Mouse (Mus musculus) heart, embryonic 13.5 days (tissue): ENCODE measurements around the gene Vps8. TPM values are rescaled to one million over a fixed set of nuclear protein-coding genes. Genes with fewer than 3 reads are reported as not detected.

Source experiments
- ATAC-seq: fragments of 200-750 bp; cut with Nextera tagmentation; 2 replicates; pipeline ENCODE4 v1.8.0; 2017; ENCODE audit warnings: moderate TSS enrichment; ENCODE audit not compliant: insufficient number of reproducible peaks, low FRiP score, low TSS enrichment; ENCODE audit errors: extremely low read depth
- H3K27ac ChIP-seq: fragments of 300-500 bp; sonication (generic); replicated peaks from 2 replicates; pipeline ENCODE4 v1.5.1; 2015; ENCODE audit warnings: moderate library complexity, mild to moderate bottlenecking, inconsistent platforms
- H3K27me3 ChIP-seq: fragments of 300-500 bp; sonication (generic); replicated peaks from 2 replicates; pipeline ENCODE4 v1.6.1; 2015; ENCODE audit warnings: mild to moderate bottlenecking, inconsistent platforms
- H3K36me3 ChIP-seq: fragments of 300-500 bp; sonication (generic); 2 replicates; pipeline ENCODE4 v1.6.1; 2015; ENCODE audit warnings: mild to moderate bottlenecking, inconsistent platforms
- H3K4me1 ChIP-seq: fragments of 300-500 bp; sonication (generic); 2 replicates; pipeline ENCODE4 v1.6.1; 2015; ENCODE audit warnings: inconsistent platforms
- H3K4me2 ChIP-seq: fragments of 300-500 bp; sonication (generic); 2 replicates; pipeline ENCODE4 v1.6.1; 2015; ENCODE audit warnings: inconsistent platforms, mild to moderate bottlenecking, moderate library complexity
- H3K4me3 ChIP-seq: fragments of 300-500 bp; sonication (generic); 2 replicates; pipeline ENCODE4 v1.5.1; 2015; ENCODE audit warnings: moderate library complexity, mild to moderate bottlenecking, inconsistent platforms
- H3K9ac ChIP-seq: fragments of 300-500 bp; sonication (generic); 2 replicates; pipeline ENCODE4 v1.6.1; 2015; ENCODE audit warnings: inconsistent platforms, mild to moderate bottlenecking, moderate library complexity
- H3K9me3 ChIP-seq: fragments of 300-500 bp; sonication (generic); 2 replicates; pipeline ENCODE4 v1.6.1; 2016; ENCODE audit warnings: inconsistent platforms
- WGBS: fragments of 180-500 bp; shearing (Covaris S2); methylation state at CpG from one replicate; pipeline ENCODE4 v1.1.7; 2015; ENCODE audit warnings: mixed read lengths; 5-methylcytosine and 5-hydroxymethylcytosine counted together
- polyA plus RNA-seq: library from polyadenylated mRNA; unstranded; fragments of >200 nt; fragmentation: Nextera tagmentation; extraction: Ambion mirVana; gene quantifications from 2 replicates; pipeline ENCODE4 v1.2.1, GENCODE M21; 2015

Vps8 gene
- polyA plus RNA-seq, 1 experiment from 2014 or later: 18.9 TPM

DNA sequence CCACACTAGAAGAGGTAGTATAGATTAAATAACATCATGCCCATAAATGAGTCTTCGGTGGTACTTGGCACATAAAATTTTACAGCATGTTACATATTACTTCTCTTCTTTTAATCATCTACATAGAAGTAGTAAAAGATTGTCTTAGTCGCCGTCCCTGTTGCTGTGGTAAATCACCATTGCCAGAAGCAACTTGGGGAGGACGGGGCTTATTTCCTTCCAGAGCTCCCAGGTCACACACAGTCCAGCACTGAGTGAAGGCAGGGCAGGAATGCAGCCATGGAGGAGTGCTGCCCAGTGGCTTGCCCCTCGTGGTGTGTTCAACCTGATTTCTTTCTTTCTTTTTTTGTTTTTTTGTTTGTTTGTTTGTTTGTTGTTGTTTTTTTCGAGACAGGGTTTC lies 181.4 kb downstream of the Vps8 start:
- no peak overlapping the region for H3K9ac ChIP-seq
- H3K4me2 ChIP-seq: no peak overlapping the region
- peaks cover 36% of the 10 kb centered on the region for H3K4me1 ChIP-seq
- no peaks in the 10 kb centered on the region for H3K27me3 ChIP-seq
- H3K36me3 ChIP-seq: no peaks in the 10 kb centered on the region
- H3K9me3 ChIP-seq: no peaks in the 10 kb centered on the region
- H3K4me3 ChIP-seq: no peak overlapping the region
- H3K27ac ChIP-seq: no peak overlapping the region
- no peak for ATAC-seq
- 75% methylated on average over 6 of the region's 6 CpGs for WGBS

DNA sequence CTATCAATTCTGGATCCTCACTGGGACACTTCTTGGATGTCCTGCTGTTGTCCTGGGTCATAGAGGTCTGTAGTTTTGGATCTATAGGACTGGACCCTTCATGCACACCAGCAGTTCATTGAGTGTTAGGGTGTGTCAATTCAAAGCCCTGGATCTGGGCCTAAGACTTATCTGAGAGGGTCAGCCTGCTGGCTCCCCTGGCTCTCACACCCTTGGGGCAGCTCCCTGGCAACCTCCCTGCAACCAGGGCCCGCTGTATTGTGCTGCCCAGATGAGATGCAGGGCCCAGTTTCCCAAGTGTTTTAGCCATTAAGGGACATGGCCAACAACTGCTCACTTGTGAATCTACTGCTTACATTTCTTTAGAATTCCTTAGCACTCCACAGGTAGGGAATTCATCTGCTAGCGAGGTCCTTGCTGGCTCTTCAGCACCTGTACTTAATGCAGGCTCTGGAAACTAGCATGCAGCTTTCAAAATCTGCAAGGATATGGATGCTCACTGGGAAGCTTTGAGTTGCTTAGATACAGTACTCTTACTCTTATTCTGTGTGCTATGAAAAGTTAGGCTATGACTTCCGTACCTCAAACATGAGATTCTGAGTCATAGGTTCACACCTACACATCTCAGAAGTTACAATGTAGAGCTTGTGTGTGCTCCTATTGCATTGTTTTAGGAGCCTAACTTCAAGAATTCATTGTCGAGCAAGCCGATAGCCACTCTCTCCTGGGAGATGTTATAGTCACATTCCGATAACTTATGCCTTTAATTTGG lies 183.5 kb downstream of the Vps8 start:
- Histone ChIP-seq H3K36me3 (no peaks in the 10 kb centered on the region), H3K4me3 (no peak overlapping the region), H3K4me2 (no peak overlapping the region), H3K9ac (no peak overlapping the region), H3K27ac (no peak overlapping the region), H3K9me3 (no peaks in the 10 kb centered on the region), H3K4me1 (peaks cover 40% of the 10 kb centered on the region), H3K27me3 (no peaks in the 10 kb centered on the region)
- ATAC-seq: no peak
- 81% methylated on average over 6 of the region's 6 CpGs for WGBS

DNA sequence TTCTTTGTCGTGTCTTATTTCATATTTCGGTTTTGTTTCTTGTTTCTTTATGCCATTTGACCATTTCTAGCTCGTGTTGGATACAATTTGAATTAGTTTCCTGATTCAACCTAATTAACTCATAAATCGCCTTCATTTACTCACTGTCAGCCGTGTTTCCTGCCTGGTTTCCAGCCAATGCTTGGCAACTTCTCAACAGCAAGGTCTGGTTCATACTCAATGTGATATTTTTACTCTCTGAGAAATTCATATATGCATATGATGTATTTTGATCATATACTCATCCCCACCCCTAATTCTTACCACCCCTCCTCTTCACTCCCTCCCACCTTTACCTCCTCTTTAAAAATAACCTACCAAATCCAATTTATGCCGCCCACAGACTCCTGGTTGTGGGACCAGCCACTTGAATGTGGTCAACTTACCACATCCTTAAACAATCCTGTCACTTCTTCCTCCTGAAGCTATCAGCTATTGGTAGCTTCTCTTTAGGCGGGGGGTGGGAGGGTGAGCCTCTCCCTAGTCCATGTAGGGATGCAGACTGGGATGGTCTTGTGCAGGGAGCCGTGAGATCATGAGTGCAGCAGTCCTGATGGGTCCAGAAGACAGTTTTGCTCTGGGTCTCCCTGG lies 184.2 kb downstream of the Vps8 start:
- peaks cover 40% of the 10 kb centered on the region for H3K4me1 ChIP-seq
- WGBS: 73% methylated on average over 8 of the region's 8 CpGs
- H3K4me3 ChIP-seq: no peak overlapping the region
- no peak for ATAC-seq
- H3K9ac ChIP-seq: no peak overlapping the region
- H3K4me2 ChIP-seq: no peak overlapping the region
- no peaks in the 10 kb centered on the region for H3K27me3 ChIP-seq
- no peaks in the 10 kb centered on the region for H3K9me3 ChIP-seq
- no peaks in the 10 kb centered on the region for H3K36me3 ChIP-seq
- peak overlapping the region; percentile 89 for H3K27ac ChIP-seq

DNA sequence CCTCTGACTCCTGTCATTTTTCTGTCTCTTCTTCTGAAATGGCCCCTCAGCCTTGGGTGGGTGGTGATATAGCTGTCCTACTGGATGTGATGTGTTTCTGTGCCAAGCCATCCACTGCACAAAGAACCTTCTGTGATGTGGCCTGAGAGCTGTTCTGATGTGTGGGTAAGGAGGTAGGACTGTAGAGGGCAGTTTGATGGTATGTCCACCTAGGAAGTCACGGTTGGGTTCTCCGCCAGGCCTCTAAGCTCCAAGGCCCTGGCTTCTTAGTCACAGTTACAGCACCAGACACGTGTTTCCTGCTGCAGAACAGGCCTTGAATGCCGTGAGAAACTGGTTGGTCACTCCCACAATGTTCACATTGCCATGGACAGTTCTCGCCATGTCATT lies 184.7 kb downstream of the Vps8 start:
- Histone ChIP-seq H3K27me3 (no peaks in the 10 kb centered on the region), H3K27ac (peak overlapping the region; percentile 89), H3K4me1 (peaks cover 40% of the 10 kb centered on the region), H3K4me3 (no peak overlapping the region), H3K36me3 (no peaks in the 10 kb centered on the region), H3K9me3 (no peaks in the 10 kb centered on the region), H3K4me2 (no peak overlapping the region), H3K9ac (no peak overlapping the region)
- WGBS: 61% methylated on average over 5 of the region's 5 CpGs
- ATAC-seq: no peak

DNA sequence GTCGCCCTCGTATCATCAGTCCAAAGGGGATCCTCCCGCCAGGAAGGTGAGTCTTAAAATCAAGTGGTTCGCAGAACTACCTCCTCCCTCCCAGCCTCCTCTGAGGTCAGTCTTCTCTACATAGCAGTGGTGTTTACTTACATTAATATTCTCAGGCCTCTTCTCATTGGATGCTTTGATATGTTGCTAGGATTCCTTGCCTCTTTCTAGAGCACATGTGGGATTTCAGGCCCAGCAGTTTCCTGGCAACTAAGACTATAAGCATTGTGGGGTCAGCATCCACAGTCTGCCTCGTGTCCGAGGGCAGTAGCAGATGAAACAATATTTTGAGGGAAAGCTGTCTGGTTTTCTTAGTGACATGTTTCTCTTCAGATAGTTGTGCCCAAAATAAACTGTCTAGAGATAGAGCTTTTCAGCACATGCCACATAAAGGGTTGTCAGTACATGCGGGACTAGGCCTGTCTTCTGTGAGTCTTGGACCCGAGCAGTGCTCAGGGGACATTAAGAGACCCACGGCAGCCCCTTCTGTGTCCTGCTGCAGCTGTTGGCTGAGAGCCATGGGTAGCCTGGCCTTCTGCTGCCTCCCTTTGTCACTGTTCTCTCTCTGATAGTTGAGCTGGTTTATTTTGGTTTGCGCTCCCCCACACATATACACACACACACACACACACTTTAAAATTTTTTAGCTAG lies 185.4 kb downstream of the Vps8 start:
- WGBS: 35% methylated on average over 10 of the region's 10 CpGs
- Histone ChIP-seq H3K27ac (peak overlapping the region; percentile 89), H3K9ac (peak overlapping the region; percentile 2; the same call in 1 of the 2 replicates), H3K27me3 (no peaks in the 10 kb centered on the region), H3K4me1 (peaks cover 40% of the 10 kb centered on the region), H3K4me2 (no peak overlapping the region), H3K36me3 (0 out of 2 replicates have a peak, but pooled peaks cover 3% of the 10 kb centered on the region), H3K4me3 (no peak overlapping the region), H3K9me3 (no peaks in the 10 kb centered on the region)
- ATAC-seq: peak; percentile 51; the same call in 1 of the 2 replicates

DNA sequence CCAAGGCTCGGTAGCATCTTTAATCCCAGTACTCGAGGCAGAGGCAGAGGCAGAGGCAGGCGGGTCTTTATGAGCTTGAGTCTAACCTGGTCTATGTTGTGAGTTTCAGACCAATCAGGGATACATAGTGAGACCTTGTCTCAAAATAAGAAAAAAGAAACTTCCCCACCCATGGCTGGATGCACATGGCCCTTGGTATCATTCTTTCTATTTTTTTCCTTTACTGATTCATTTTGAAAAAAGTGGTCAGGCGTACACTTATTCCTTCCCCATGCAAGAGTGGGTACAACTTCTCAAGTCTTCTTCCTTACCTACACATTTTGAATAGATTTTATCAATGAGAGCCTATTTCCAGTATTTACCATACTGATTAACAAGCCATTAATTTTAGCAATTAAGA lies 187.6 kb downstream of the Vps8 start:
- WGBS: 86% methylated on average over 4 of the region's 4 CpGs
- ATAC-seq: no peak
- H3K9me3 ChIP-seq: no peaks in the 10 kb centered on the region
- peaks cover 41% of the 10 kb centered on the region for H3K4me1 ChIP-seq
- no peaks in the 10 kb centered on the region for H3K27me3 ChIP-seq
- no peak overlapping the region for H3K9ac ChIP-seq
- H3K4me2 ChIP-seq: no peak overlapping the region
- 0 out of 2 replicates have a peak, but pooled peaks cover 5% of the 10 kb centered on the region for H3K36me3 ChIP-seq
- no peak overlapping the region for H3K4me3 ChIP-seq
- H3K27ac ChIP-seq: no peak overlapping the region

DNA sequence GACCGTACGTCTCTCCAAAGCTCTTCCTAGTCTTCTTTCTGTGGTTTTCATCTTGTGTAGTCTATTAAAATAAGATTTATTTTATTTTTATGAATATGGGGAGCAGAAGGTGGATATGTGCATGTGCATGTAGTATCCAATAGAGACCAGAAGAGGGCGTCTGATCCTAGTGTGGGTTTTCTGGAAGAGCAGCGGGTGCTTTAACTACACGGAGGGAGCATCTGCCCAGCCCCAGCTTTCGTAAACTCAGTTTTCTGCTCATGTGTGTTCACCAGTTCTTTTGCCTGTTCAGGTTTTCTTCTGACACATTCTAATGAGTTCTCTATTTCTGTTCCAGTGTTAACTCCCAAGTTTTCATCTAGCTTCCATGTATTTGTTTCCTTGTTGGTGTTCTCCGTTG lies 192.9 kb downstream of the Vps8 start:
- no peaks in the 10 kb centered on the region for H3K27me3 ChIP-seq
- H3K4me3 ChIP-seq: no peak overlapping the region
- ATAC-seq: no peak
- H3K4me1 ChIP-seq: peaks cover 17% of the 10 kb centered on the region
- WGBS: 61% methylated on average over 7 of the region's 7 CpGs
- no peak overlapping the region for H3K4me2 ChIP-seq
- H3K27ac ChIP-seq: no peak overlapping the region
- no peak overlapping the region for H3K9ac ChIP-seq
- H3K36me3 ChIP-seq: 0 out of 2 replicates have a peak, but pooled peaks cover 5% of the 10 kb centered on the region
- H3K9me3 ChIP-seq: no peaks in the 10 kb centered on the region

DNA sequence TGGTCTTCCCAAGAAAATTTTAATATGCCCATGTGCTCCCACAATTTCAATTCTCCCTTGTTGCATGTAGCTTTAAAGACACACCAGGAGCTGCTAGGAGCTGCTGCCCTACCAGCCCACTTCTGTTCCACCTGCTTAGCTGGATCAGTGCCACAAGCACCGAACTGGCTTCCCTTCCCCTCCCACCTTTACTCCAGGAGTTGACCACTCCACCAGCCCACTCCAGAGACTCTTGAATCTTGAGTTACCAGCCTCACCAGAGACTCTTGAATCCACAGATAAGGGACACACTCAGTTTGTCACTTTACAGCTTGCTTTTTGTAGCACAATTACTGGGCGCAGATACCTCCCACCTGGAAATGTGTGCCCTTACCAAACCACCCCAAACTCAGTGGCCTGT lies 197.7 kb downstream of the Vps8 start:
- peaks cover 13% of the 10 kb centered on the region for H3K4me1 ChIP-seq
- no peak overlapping the region for H3K9ac ChIP-seq
- no peaks in the 10 kb centered on the region for H3K9me3 ChIP-seq
- ATAC-seq: no peak
- no peak overlapping the region for H3K27ac ChIP-seq
- H3K27me3 ChIP-seq: no peaks in the 10 kb centered on the region
- 67% methylated on average over 2 of the region's 2 CpGs for WGBS
- H3K4me3 ChIP-seq: no peak overlapping the region
- no peak overlapping the region for H3K4me2 ChIP-seq
- peaks cover 6% of the 10 kb centered on the region; the same call in 1 of the 2 replicates for H3K36me3 ChIP-seq

DNA sequence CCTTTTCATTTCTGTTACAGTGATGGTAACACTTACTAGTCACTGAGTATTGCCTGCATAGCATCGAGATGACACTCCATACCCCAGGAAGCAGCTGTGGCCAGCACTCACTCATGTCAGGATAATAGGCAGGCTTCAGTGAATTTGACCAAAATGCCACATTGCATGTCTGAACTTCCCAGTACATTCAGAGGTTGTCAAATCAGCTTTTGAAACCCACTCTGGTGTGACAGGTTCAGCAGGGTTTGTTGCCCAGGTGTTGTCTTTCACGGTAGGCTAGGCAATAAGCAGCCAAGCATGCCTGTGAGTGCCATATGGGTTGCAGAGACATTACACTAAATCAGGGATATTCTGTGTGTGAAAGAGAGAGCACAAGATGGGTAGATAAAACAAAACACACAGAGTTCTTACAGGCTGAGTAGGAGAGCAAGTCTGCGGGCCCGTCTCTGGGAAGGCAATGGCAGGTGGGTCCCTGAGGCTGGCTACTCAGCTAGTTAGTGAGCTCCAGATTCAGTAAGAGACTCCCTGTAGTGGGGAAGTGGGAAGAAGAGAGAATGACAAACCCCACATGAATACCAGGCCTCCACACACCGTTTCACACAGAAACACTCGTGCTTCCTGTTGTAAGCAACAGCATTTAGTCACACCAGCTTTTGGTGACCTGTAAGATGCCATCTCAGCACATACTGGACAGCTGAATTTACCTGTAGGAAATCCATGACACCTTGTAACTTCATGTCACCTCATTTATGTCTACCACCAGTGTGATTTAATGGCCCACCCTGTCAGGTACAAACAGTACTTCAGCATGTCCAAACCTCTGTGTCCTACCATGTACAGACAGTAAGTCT lies 203.1 kb downstream of the Vps8 start:
- no peak for ATAC-seq
- Histone ChIP-seq H3K27me3 (no peaks in the 10 kb centered on the region), H3K4me2 (no peak overlapping the region), H3K9me3 (no peaks in the 10 kb centered on the region), H3K9ac (no peak overlapping the region), H3K4me1 (peaks cover 26% of the 10 kb centered on the region), H3K4me3 (no peak overlapping the region), H3K27ac (no peak overlapping the region), H3K36me3 (peaks cover 6% of the 10 kb centered on the region; the same call in 1 of the 2 replicates)
- WGBS: 73% methylated on average over 6 of the region's 6 CpGs

DNA sequence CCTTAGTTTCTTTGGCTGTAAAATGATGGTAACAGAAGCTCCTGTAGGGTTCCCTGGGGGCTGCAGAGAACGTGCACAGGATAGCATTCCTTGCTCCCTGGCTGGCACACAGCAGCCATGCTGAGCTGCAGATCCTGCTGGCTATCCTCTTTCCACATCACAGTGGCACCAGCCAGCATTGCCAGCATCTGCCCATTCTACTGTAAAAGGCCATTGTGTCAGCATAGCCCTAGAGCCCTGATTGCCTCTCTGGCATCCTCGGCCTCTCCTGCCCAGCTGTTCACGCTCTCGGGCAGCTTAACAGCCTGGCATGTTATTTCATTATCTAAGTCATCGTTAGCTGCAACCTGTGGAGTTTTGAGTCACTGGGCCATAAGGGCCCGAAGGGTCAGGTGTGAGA lies 204.3 kb downstream of the Vps8 start:
- H3K27ac ChIP-seq: no peak overlapping the region
- 72% methylated on average over 6 of the region's 6 CpGs for WGBS
- ATAC-seq: no peak

More for the DNA sequence above, 204.3 kb downstream of the Vps8 start:
- Histone ChIP-seq H3K4me1 (peaks cover 26% of the 10 kb centered on the region), H3K9ac (no peak overlapping the region), H3K36me3 (peaks cover 6% of the 10 kb centered on the region; the same call in 1 of the 2 replicates), H3K4me3 (no peak overlapping the region), H3K9me3 (no peaks in the 10 kb centered on the region), H3K4me2 (no peak overlapping the region), H3K27me3 (no peaks in the 10 kb centered on the region)
